In the genomic region with DNA sequence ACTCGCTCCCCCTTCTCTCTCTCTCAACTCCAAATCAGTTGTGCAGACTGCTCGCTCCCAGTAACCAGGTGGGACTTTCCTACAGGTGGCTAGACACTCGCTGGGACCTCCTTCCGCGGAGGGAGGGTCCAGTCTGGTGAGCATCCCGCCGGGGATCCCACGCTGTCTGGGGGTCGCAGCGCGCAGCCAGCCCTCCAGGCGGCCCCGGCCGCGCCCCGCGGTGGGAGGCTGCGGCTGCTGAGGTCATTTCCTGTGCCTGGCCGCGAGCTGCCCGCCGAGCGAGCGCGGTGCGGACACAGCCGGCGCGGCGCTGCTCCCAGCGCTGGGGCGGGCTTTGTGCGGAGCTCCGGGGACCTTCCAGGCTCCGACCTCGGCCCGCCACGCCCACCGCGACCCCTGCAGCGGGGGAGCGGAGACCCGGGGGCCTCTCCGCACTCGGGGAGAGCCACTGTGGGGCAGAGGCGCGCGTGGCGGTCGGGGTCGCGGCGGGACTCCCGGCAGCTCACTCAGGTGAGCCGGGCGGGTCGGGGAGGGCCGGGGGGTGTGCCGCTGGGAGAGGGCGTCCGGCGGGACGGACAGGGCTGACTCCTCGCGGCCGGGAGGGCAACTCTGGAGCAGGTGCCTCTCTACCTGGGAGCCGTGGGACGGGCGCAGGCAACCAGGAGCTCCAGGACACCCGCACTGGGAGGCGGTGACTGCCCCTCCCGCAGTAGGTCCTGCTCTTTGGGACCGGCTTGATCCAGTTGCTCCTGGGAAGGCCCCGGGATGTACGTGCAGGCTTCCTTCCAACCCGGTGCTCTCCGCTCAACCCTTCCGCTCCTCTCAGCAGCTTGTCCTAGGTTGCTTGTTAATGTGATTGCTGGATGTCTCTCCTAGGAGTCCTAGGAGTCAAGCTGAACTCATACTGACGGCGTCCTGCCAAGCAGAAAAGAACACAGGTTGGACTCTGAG, we compare ENCODE assay signal across 8 mouse cellular contexts. TPM values are rescaled to one million over a fixed set of nuclear protein-coding genes. Genes with fewer than 3 reads are reported as not detected.
DNase-seq lines count a peak whose midpoint lies in the region; ATAC-seq and TF ChIP-seq lines count a peak whose summit lies in the region.

TSS of gene Plekhh1 (plus strand) at position 253 of the 951 bp plus-strand sequence.

- H3K9me3 ChIP-seq in E14TG2a.4 (ENCODE audit: low read length), result no peaks in the 10 kb centered on the region
- no peaks in the 10 kb centered on the region for H3K9me3 ChIP-seq in embryonic facial prominence, embryonic 13.5 days
- no peaks in the 10 kb centered on the region for H3K9me3 ChIP-seq in heart, embryonic 16.5 days (replicated peaks; ENCODE audit: control insufficient read depth, low read length)
- H3K9me3 ChIP-seq in lung, embryonic 16.5 days (ENCODE audit: control insufficient read depth, low read length), result no peaks in the 10 kb centered on the region

- ATAC-seq in embryonic facial prominence, embryonic 13.5 days (ENCODE audit: insufficient number of reproducible peaks, insufficient read depth, low FRiP score, low TSS enrichment, low read depth), result peak; percentile 68; the same call in 1 of the 2 replicates
- peak; percentile 89 for ATAC-seq in heart, embryonic 16.5 days (replicated peaks; ENCODE audit: extremely low read depth, insufficient read depth, low FRiP score)
- peak; percentile 96 for ATAC-seq in lung, embryonic 16.5 days (ENCODE audit: low read depth)

- H3K4me2 ChIP-seq in embryonic facial prominence, embryonic 13.5 days, result peak within 1 kb of the TSS; percentile 97
- peak within 1 kb of the TSS; percentile 99 for H3K4me2 ChIP-seq in heart, embryonic 16.5 days (ENCODE audit: low read depth, low read length)
- peak within 1 kb of the TSS; percentile 98 for H3K4me2 ChIP-seq in lung, embryonic 16.5 days (ENCODE audit: low read depth, low read length)

- no peak within 1 kb of the TSS for H3K27ac ChIP-seq in embryonic facial prominence, embryonic 13.5 days
- H3K27ac ChIP-seq in heart, embryonic 16.5 days (ENCODE audit: low read length), result peak within 1 kb of the TSS; percentile 49
- peak within 1 kb of the TSS; percentile 51; the same call in 1 of the 2 replicates for H3K27ac ChIP-seq in lung, embryonic 16.5 days (ENCODE audit: low read length)

- peak within 1 kb of the TSS; percentile 83 for H3K9ac ChIP-seq in embryonic facial prominence, embryonic 13.5 days
- peak within 1 kb of the TSS; percentile 88 for H3K9ac ChIP-seq in heart, embryonic 16.5 days (ENCODE audit: low read length)
- peak within 1 kb of the TSS; percentile 93 for H3K9ac ChIP-seq in lung, embryonic 16.5 days (ENCODE audit: low read length)

- H3K36me3 ChIP-seq in E14TG2a.4 (ENCODE audit: insufficient read depth, low read length), result peaks cover 4% of the 10 kb centered on the region; the same call in 1 of the 2 replicates
- H3K36me3 ChIP-seq in embryonic facial prominence, embryonic 13.5 days, result no peaks in the 10 kb centered on the region
- H3K36me3 ChIP-seq in heart, embryonic 16.5 days (ENCODE audit: control insufficient read depth, insufficient read depth), result no peaks in the 10 kb centered on the region
- no peaks in the 10 kb centered on the region for H3K36me3 ChIP-seq in lung, embryonic 16.5 days (ENCODE audit: control insufficient read depth, insufficient read depth, low read length)

- under 1% methylated on average over 78 of the region's 80 CpGs for WGBS in embryonic facial prominence, embryonic 13.5 days
- WGBS in heart, embryonic 16.5 days, result under 1% methylated on average over 70 of the region's 80 CpGs
- 1% methylated on average over 56 of the region's 80 CpGs for WGBS in lung, embryonic 16.5 days

- H3K4me1 ChIP-seq in E14TG2a.4 (replicated peaks; ENCODE audit: low read depth, low read length), result peaks cover 52% of the 10 kb centered on the region
- peaks cover 20% of the 10 kb centered on the region for H3K4me1 ChIP-seq in embryonic facial prominence, embryonic 13.5 days
- no peaks in the 10 kb centered on the region; the same call in 1 of the 2 replicates for H3K4me1 ChIP-seq in heart, embryonic 16.5 days (ENCODE audit: control insufficient read depth, insufficient read depth, low read length)
- no peaks in the 10 kb centered on the region; the same call in 1 of the 2 replicates for H3K4me1 ChIP-seq in lung, embryonic 16.5 days (replicated peaks; ENCODE audit: control insufficient read depth, insufficient read depth, low read length)

- no peak for TF ChIP-seq CTCF in E14TG2a.4 (conservative IDR thresholded peaks at IDR 0.05; ENCODE audit: low read length)

- H3K27me3 ChIP-seq in E14TG2a.4 (ENCODE audit: insufficient read depth, low read length), result peaks cover 3% of the 10 kb centered on the region; the same call in 1 of the 2 replicates
- peaks cover 3% of the 10 kb centered on the region for H3K27me3 ChIP-seq in embryonic facial prominence, embryonic 13.5 days
- 0 out of 2 replicates have a peak, but pooled peaks cover 6% of the 10 kb centered on the region for H3K27me3 ChIP-seq in heart, embryonic 16.5 days (ENCODE audit: control insufficient read depth, insufficient read depth, low read length)
- H3K27me3 ChIP-seq in lung, embryonic 16.5 days (ENCODE audit: control insufficient read depth, insufficient read depth, low read depth, low read length), result no peaks in the 10 kb centered on the region; the same call in 1 of the 2 replicates

- peak within 1 kb of the TSS; percentile 89 for H3K4me3 ChIP-seq in E14TG2a.4 (replicated peaks; ENCODE audit: low read length)
- peak within 1 kb of the TSS; percentile 76 for H3K4me3 ChIP-seq in embryonic facial prominence, embryonic 13.5 days
- H3K4me3 ChIP-seq in heart, embryonic 16.5 days (ENCODE audit: low read length), result peak within 1 kb of the TSS; percentile 80
- peak within 1 kb of the TSS; percentile 84 for H3K4me3 ChIP-seq in lung, embryonic 16.5 days (ENCODE audit: low read length)

- DNase-seq in adrenal gland, postnatal 14 days, result peak; percentile 75
- peak; percentile 78 for DNase-seq in kidney, postnatal 14 days
- DNase-seq in ovary, postnatal 14 days (ENCODE audit: low spot score), result peak; percentile 46
- DNase-seq in urinary bladder, postnatal 36 days (ENCODE audit: low spot score in 2 of 2), result peak; percentile 40 to 51

RNA-seq across cellular contexts. Expression of gene Plekhh1, which starts in this region (rescaled TPM):
- 1.8 and 2.6 TPM in 2 replicates for total RNA-seq in adrenal gland, postnatal 14 days (2021)
- 1.7 TPM in 2 replicates for polyA plus RNA-seq in embryonic facial prominence, embryonic 13.5 days (2015; fragmentation: Nextera tagmentation; extraction: Ambion mirVana)
- polyA plus RNA-seq in heart, embryonic 16.5 days (2015; fragmentation: Nextera tagmentation; extraction: Ambion mirVana), result 1.8 and 2.8 TPM in 2 replicates
- polyA plus RNA-seq in lung, embryonic 16.5 days (2015; fragmentation: Nextera tagmentation; extraction: Ambion mirVana), result 2.6 and 3.1 TPM in 2 replicates
